In the genomic region with DNA sequence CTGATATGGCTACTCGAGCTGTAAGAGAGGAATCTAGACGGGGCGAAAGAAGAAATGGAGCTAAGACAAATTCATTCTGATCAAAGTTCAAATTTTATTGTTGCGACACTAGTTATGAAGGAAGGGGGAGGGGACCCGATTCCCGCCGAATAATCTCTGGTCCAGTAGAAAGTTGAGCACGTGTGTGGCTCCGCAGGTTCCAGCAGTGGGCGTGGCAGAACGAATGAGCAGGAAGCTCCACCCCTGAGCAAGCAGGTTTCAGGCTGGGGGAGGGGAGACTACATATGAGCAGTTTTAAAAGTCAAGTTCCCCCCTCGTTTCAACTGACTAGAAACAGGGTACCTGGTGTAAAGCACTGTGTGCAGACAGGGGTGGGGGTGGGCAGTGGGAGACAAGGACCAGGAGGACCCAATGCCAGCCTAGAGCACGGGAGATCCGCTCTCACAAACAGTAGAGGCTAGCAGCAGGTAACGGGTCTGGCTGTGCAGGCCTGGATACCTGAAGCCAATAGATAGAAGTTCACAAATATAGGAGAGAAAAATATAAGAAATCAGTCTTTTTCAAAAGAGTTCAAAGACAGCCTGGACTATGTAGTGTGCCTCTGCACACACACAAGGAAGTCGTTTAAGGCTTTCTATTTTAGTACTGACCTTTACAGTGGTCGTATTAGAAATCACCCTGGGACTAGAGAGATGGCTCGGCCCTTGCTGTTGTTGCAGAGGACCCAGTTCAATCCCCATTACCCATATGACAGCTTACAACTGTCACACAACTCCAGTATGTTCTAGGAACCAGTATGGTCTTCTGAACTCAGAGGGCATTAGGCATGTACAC, we compare ENCODE assay signal across 8 mouse cellular contexts. TPM values are rescaled to one million over a fixed set of nuclear protein-coding genes. Genes with fewer than 3 reads are reported as not detected.
DNase-seq lines count a peak whose midpoint lies in the region; ATAC-seq and TF ChIP-seq lines count a peak whose summit lies in the region.

No protein-coding gene starts in this region.

- H3K4me3 ChIP-seq in heart, embryonic 13.5 days = peak overlapping the region; percentile 49
- peak overlapping the region; percentile 19 for H3K4me3 ChIP-seq in embryonic facial prominence, embryonic 14.5 days (ENCODE audit: low read depth, low read length)
- H3K4me3 ChIP-seq in intestine, postnatal 0 days (ENCODE audit: low read depth, low read length) = peak overlapping the region; percentile 24
- peak overlapping the region; percentile 25; the same call in 1 of the 2 replicates for H3K4me3 ChIP-seq in lung, postnatal 0 days (ENCODE audit: low read depth, low read length)
- H3K4me3 ChIP-seq in stomach, postnatal 0 days (ENCODE audit: low read depth, low read length) = no peak overlapping the region

- WGBS in heart, embryonic 13.5 days = 14% methylated on average over 18 of the region's 18 CpGs
- WGBS in embryonic facial prominence, embryonic 14.5 days = 21% methylated on average over 18 of the region's 18 CpGs
- 7% methylated on average over 18 of the region's 18 CpGs for WGBS in intestine, postnatal 0 days
- 18% methylated on average over 18 of the region's 18 CpGs for WGBS in lung, postnatal 0 days
- 12% methylated on average over 18 of the region's 18 CpGs for WGBS in stomach, postnatal 0 days

- no peak for DNase-seq in heart, postnatal 25 days (ENCODE audit: low spot score)
- DNase-seq in embryonic facial prominence, embryonic 14.5 days (ENCODE audit: low spot score) = peak; percentile 6
- no peak for DNase-seq in lung, postnatal 0 days (ENCODE audit: low spot score)
- DNase-seq in stomach, postnatal 0 days (ENCODE audit: low spot score) = peak; percentile 46
- no peak for DNase-seq in layer of hippocampus, postnatal 14 days (ENCODE audit: low spot score in 2 of 2)
- no peak for DNase-seq in layer of hippocampus, postnatal 36 days

- TF ChIP-seq CTCF in intestine, postnatal 0 days (IDR thresholded peaks at IDR 0.05; ENCODE audit: low read depth) = no peak
- TF ChIP-seq CTCF in lung, postnatal 0 days (IDR thresholded peaks at IDR 0.05) = no peak
- no peak for TF ChIP-seq CTCF in stomach, postnatal 0 days (IDR thresholded peaks at IDR 0.05; ENCODE audit: low read depth)

- no peaks in the 10 kb centered on the region for H3K27me3 ChIP-seq in heart, embryonic 13.5 days (replicated peaks)
- H3K27me3 ChIP-seq in embryonic facial prominence, embryonic 14.5 days (replicated peaks; ENCODE audit: control insufficient read depth, insufficient read depth, low read length) = no peaks in the 10 kb centered on the region
- H3K27me3 ChIP-seq in intestine, postnatal 0 days (replicated peaks; ENCODE audit: control insufficient read depth, insufficient read depth, low read length) = no peaks in the 10 kb centered on the region
- no peaks in the 10 kb centered on the region for H3K27me3 ChIP-seq in lung, postnatal 0 days (replicated peaks; ENCODE audit: insufficient read depth, low read length)
- H3K27me3 ChIP-seq in stomach, postnatal 0 days (ENCODE audit: control insufficient read depth, insufficient read depth, low read length) = no peaks in the 10 kb centered on the region

- H3K4me2 ChIP-seq in heart, embryonic 13.5 days = peak overlapping the region; percentile 76
- peak overlapping the region; percentile 52 for H3K4me2 ChIP-seq in embryonic facial prominence, embryonic 14.5 days (ENCODE audit: low read depth, low read length)
- peak overlapping the region; percentile 64 for H3K4me2 ChIP-seq in intestine, postnatal 0 days (replicated peaks; ENCODE audit: low read depth)
- peak overlapping the region; percentile 49 for H3K4me2 ChIP-seq in lung, postnatal 0 days (replicated peaks; ENCODE audit: low read depth, low read length)
- H3K4me2 ChIP-seq in stomach, postnatal 0 days (replicated peaks; ENCODE audit: low read depth) = peak overlapping the region; percentile 45

- H3K9ac ChIP-seq in heart, embryonic 13.5 days = peak overlapping the region; percentile 77
- H3K9ac ChIP-seq in embryonic facial prominence, embryonic 14.5 days (ENCODE audit: low read depth, low read length) = 0 out of 2 replicates have a peak overlapping the region, but pooled peaks have one; percentile 19
- H3K9ac ChIP-seq in intestine, postnatal 0 days (ENCODE audit: low read depth, low read length) = 0 out of 2 replicates have a peak overlapping the region, but pooled peaks have one; percentile 11
- H3K9ac ChIP-seq in lung, postnatal 0 days (replicated peaks; ENCODE audit: low read depth) = 0 out of 2 replicates have a peak overlapping the region, but pooled peaks have one; percentile 29
- H3K9ac ChIP-seq in stomach, postnatal 0 days (ENCODE audit: low read length) = no peak overlapping the region

- peaks cover 10% of the 10 kb centered on the region for H3K4me1 ChIP-seq in heart, embryonic 13.5 days
- 0 out of 2 replicates have a peak, but pooled peaks cover 2% of the 10 kb centered on the region for H3K4me1 ChIP-seq in embryonic facial prominence, embryonic 14.5 days (ENCODE audit: control insufficient read depth, insufficient read depth, low read length)
- no peaks in the 10 kb centered on the region; the same call in 1 of the 2 replicates for H3K4me1 ChIP-seq in intestine, postnatal 0 days (replicated peaks; ENCODE audit: control insufficient read depth, insufficient read depth, low read length)
- no peaks in the 10 kb centered on the region; the same call in 1 of the 2 replicates for H3K4me1 ChIP-seq in lung, postnatal 0 days (ENCODE audit: insufficient read depth, low read depth, low read length)
- peaks cover 3% of the 10 kb centered on the region; the same call in 1 of the 2 replicates for H3K4me1 ChIP-seq in stomach, postnatal 0 days (replicated peaks; ENCODE audit: control insufficient read depth, insufficient read depth)

- no peak for TF ChIP-seq EP300 in lung, postnatal 0 days (IDR thresholded peaks at IDR 0.05)
- no peak for TF ChIP-seq EP300 in stomach, postnatal 0 days (optimal IDR thresholded peaks at IDR 0.05)

- intact Hi-C loops in heart, postnatal 25 days (cut with DNase I) = no loop called here

- peak; percentile 62 for ATAC-seq in heart, embryonic 13.5 days (ENCODE audit: extremely low read depth, insufficient number of reproducible peaks, low FRiP score, low TSS enrichment)
- ATAC-seq in embryonic facial prominence, embryonic 14.5 days (ENCODE audit: low read depth) = peak; percentile 78
- peak; percentile 65 for ATAC-seq in intestine, postnatal 0 days
- peak; percentile 52 for ATAC-seq in lung, postnatal 0 days
- ATAC-seq in stomach, postnatal 0 days (ENCODE audit: low FRiP score, low TSS enrichment) = peak; percentile 48

- H3K36me3 ChIP-seq in heart, embryonic 13.5 days = peaks cover 34% of the 10 kb centered on the region
- H3K36me3 ChIP-seq in embryonic facial prominence, embryonic 14.5 days (ENCODE audit: control insufficient read depth, insufficient read depth, low read length) = peaks cover 14% of the 10 kb centered on the region; the same call in 1 of the 2 replicates
- no peaks in the 10 kb centered on the region for H3K36me3 ChIP-seq in intestine, postnatal 0 days (ENCODE audit: control insufficient read depth, insufficient read depth)
- H3K36me3 ChIP-seq in lung, postnatal 0 days (ENCODE audit: insufficient read depth, low read length) = no peaks in the 10 kb centered on the region; the same call in 1 of the 2 replicates
- no peaks in the 10 kb centered on the region for H3K36me3 ChIP-seq in stomach, postnatal 0 days (ENCODE audit: control insufficient read depth, insufficient read depth, low read length)

- 0 out of 2 replicates have a peak overlapping the region, but pooled peaks have one; percentile 53 for H3K27ac ChIP-seq in heart, embryonic 13.5 days (replicated peaks)
- H3K27ac ChIP-seq in embryonic facial prominence, embryonic 14.5 days (replicated peaks; ENCODE audit: low read depth, low read length) = no peak overlapping the region
- peak overlapping the region; percentile 57; the same call in 1 of the 2 replicates for H3K27ac ChIP-seq in intestine, postnatal 0 days (ENCODE audit: low read depth, low read length)
- H3K27ac ChIP-seq in lung, postnatal 0 days (ENCODE audit: low read length) = 0 out of 2 replicates have a peak overlapping the region, but pooled peaks have one; percentile 9
- H3K27ac ChIP-seq in stomach, postnatal 0 days (replicated peaks) = peak overlapping the region; percentile 69; the same call in 1 of the 2 replicates

- H3K9me3 ChIP-seq in heart, embryonic 13.5 days = no peaks in the 10 kb centered on the region
- H3K9me3 ChIP-seq in embryonic facial prominence, embryonic 14.5 days (ENCODE audit: control insufficient read depth, low read length) = peaks cover 3% of the 10 kb centered on the region; the same call in 1 of the 2 replicates
- H3K9me3 ChIP-seq in intestine, postnatal 0 days (ENCODE audit: control insufficient read depth) = no peaks in the 10 kb centered on the region
- no peaks in the 10 kb centered on the region for H3K9me3 ChIP-seq in lung, postnatal 0 days (ENCODE audit: low read length)
- H3K9me3 ChIP-seq in stomach, postnatal 0 days (ENCODE audit: control insufficient read depth, low read length) = 0 out of 2 replicates have a peak, but pooled peaks cover 3% of the 10 kb centered on the region

RNA-seq across cellular contexts. Expression of a gene that starts 15.6 kb away (rescaled TPM):
- polyA plus RNA-seq in heart, embryonic 13.5 days (2015; fragmentation: Nextera tagmentation; extraction: Ambion mirVana) = 7.5 and 8.8 TPM in 2 replicates
- 10 to 100 TPM; 18.1 to 21.0 TPM for total RNA-seq in heart, postnatal 25 days (2021)
- 9.9 and 10.6 TPM in 2 replicates for polyA plus RNA-seq in embryonic facial prominence, embryonic 14.5 days (2014; fragmentation: Nextera tagmentation; extraction: Ambion mirVana)
- polyA plus RNA-seq in intestine, postnatal 0 days (2015; fragmentation: Nextera tagmentation; extraction: Ambion mirVana) = 5.7 and 6.7 TPM in 2 replicates
- polyA plus RNA-seq in lung, postnatal 0 days (2015; fragmentation: Nextera tagmentation; extraction: Ambion mirVana) = 7.5 and 10.4 TPM in 2 replicates
- polyA plus RNA-seq in stomach, postnatal 0 days (2015; fragmentation: Nextera tagmentation; extraction: Ambion mirVana) = 4.3 and 5.9 TPM in 2 replicates
- total RNA-seq in layer of hippocampus, postnatal 14 days (2021) = 10 to 100 TPM; 27.2 to 28.9 TPM
- total RNA-seq in layer of hippocampus, postnatal 36 days (2021) = 10 to 100 TPM; 28.8 to 34.6 TPM

RNA-seq across cellular contexts. Expression of a gene that starts 46.6 kb away (rescaled TPM):
- polyA plus RNA-seq in heart, embryonic 13.5 days (2015; fragmentation: Nextera tagmentation; extraction: Ambion mirVana) = 338 and 379 TPM in 2 replicates
- 100 to 1,000 TPM; 356 to 385 TPM for total RNA-seq in heart, postnatal 25 days (2021)
- 733 and 744 TPM in 2 replicates for polyA plus RNA-seq in embryonic facial prominence, embryonic 14.5 days (2014; fragmentation: Nextera tagmentation; extraction: Ambion mirVana)
- 316 and 324 TPM in 2 replicates for polyA plus RNA-seq in intestine, postnatal 0 days (2015; fragmentation: Nextera tagmentation; extraction: Ambion mirVana)
- polyA plus RNA-seq in lung, postnatal 0 days (2015; fragmentation: Nextera tagmentation; extraction: Ambion mirVana) = 274 and 315 TPM in 2 replicates
- 427 and 438 TPM in 2 replicates for polyA plus RNA-seq in stomach, postnatal 0 days (2015; fragmentation: Nextera tagmentation; extraction: Ambion mirVana)
- total RNA-seq in layer of hippocampus, postnatal 14 days (2021) = 100 to 1,000 TPM; 390 to 404 TPM
- 100 to 1,000 TPM; 345 to 386 TPM for total RNA-seq in layer of hippocampus, postnatal 36 days (2021)

RNA-seq across cellular contexts. Expression of a gene that starts 46.6 kb away (rescaled TPM):
- 299 and 320 TPM in 2 replicates for polyA plus RNA-seq in heart, embryonic 13.5 days (2015; fragmentation: Nextera tagmentation; extraction: Ambion mirVana)
- 100 to 1,000 TPM; 830 to 856 TPM for total RNA-seq in heart, postnatal 25 days (2021)
- polyA plus RNA-seq in embryonic facial prominence, embryonic 14.5 days (2014; fragmentation: Nextera tagmentation; extraction: Ambion mirVana) = 122 and 131 TPM in 2 replicates
- polyA plus RNA-seq in intestine, postnatal 0 days (2015; fragmentation: Nextera tagmentation; extraction: Ambion mirVana) = 124 and 129 TPM in 2 replicates
- polyA plus RNA-seq in lung, postnatal 0 days (2015; fragmentation: Nextera tagmentation; extraction: Ambion mirVana) = 63.0 and 64.3 TPM in 2 replicates
- 86.5 and 90.7 TPM in 2 replicates for polyA plus RNA-seq in stomach, postnatal 0 days (2015; fragmentation: Nextera tagmentation; extraction: Ambion mirVana)
- total RNA-seq in layer of hippocampus, postnatal 14 days (2021) = 100 to 1,000 TPM; 150 to 164 TPM
- 100 to 1,000 TPM; 159 to 165 TPM for total RNA-seq in layer of hippocampus, postnatal 36 days (2021)

Comparison
In these comparisons a context has a peak if more than half of its experiments do, and no peak if none do; other contexts are left out.
1. DNase-seq: peak in embryonic facial prominence, embryonic 14.5 days (single experiment) and stomach, postnatal 0 days (single experiment); none in heart, postnatal 25 days (single experiment), lung, postnatal 0 days (single experiment), layer of hippocampus, postnatal 14 days (0 of 2) and layer of hippocampus, postnatal 36 days (0 of 2).
2. Peak in every context shown above with its lines, with median percentiles within 50 percentile points of each other: ATAC-seq and H3K4me2 ChIP-seq.